Mouse (Mus musculus): Measurements from ENCODE around the gene Ficd.

- TF ChIP-seq CTCF (IDR thresholded peaks at IDR 0.05), result no peak
- TF ChIP-seq EP300 (IDR thresholded peaks at IDR 0.05), result no peak
Observed at GRCm38 (mm10) chr5:113735345-113736112, at the start of gene Ficd.

Measured in lung, postnatal 0 days (tissue).